Mouse (Mus musculus) thymus, postnatal 4 days (tissue): ENCODE data around the gene Kcnq1.

Experiments used
- DNase-seq: peaks from one replicate; pipeline ENCODE4 v3.0.0; 2021

The Kcnq1 gene

GRCm38 (mm10) chr7:143286532-143287290 is 180.5 kb downstream of the Kcnq1 start:
- no peak for DNase-seq

GRCm38 (mm10) chr7:143288135-143288534 is 182.0 kb downstream of the Kcnq1 start:
- DNase-seq: no peak

- no peak for DNase-seq
These were observed 183.1 kb downstream of the Kcnq1 start for GRCm38 (mm10) chr7:143289082-143289849.

GRCm38 (mm10) chr7:143294690-143295355 is 188.7 kb downstream of the Kcnq1 start:
- DNase-seq: no peak

GRCm38 (mm10) chr7:143295356-143296000 is 189.3 kb downstream of the Kcnq1 start:
- peak; percentile 60 for DNase-seq

GRCm38 (mm10) chr7:143296001-143296379 is 189.8 kb downstream of the Kcnq1 start:
- no peak for DNase-seq

- DNase-seq: peak; percentile 83
These were observed 190.2 kb downstream of the Kcnq1 start for GRCm38 (mm10) chr7:143296384-143296801.

- DNase-seq: no peak
These were observed 193.9 kb downstream of the Kcnq1 start for GRCm38 (mm10) chr7:143300037-143300436.

- DNase-seq: no peak
These were observed 194.5 kb downstream of the Kcnq1 start for GRCm38 (mm10) chr7:143300681-143301080.

- no peak for DNase-seq
These were observed 196.0 kb downstream of the Kcnq1 start for GRCm38 (mm10) chr7:143302156-143302555.

GRCm38 (mm10) chr7:143302593-143303238 is 196.6 kb downstream of the Kcnq1 start:
- DNase-seq: no peak

- no peak for DNase-seq
These were observed 197.4 kb downstream of the Kcnq1 start for GRCm38 (mm10) chr7:143303557-143303956.

- no peak for DNase-seq
These were observed 199.6 kb downstream of the Kcnq1 start for GRCm38 (mm10) chr7:143305808-143306207.

- DNase-seq: no peak
These were observed 201.8 kb downstream of the Kcnq1 start for GRCm38 (mm10) chr7:143308001-143308400.

GRCm38 (mm10) chr7:143310311-143310710 is 204.1 kb downstream of the Kcnq1 start:
- no peak for DNase-seq

- no peak for DNase-seq
These were observed 204.7 kb downstream of the Kcnq1 start for GRCm38 (mm10) chr7:143310847-143311246.

- DNase-seq: no peak
These were observed 205.3 kb downstream of the Kcnq1 start for GRCm38 (mm10) chr7:143311471-143311870.

GRCm38 (mm10) chr7:143313572-143314319 is 207.6 kb downstream of the Kcnq1 start:
- no peak for DNase-seq

- no peak for DNase-seq
These were observed 212.3 kb downstream of the Kcnq1 start for GRCm38 (mm10) chr7:143318512-143318911.

- no peak for DNase-seq
These were observed 214.2 kb downstream of the Kcnq1 start for GRCm38 (mm10) chr7:143320367-143320766.

GRCm38 (mm10) chr7:143325051-143325450 is 218.9 kb downstream of the Kcnq1 start:
- DNase-seq: no peak
